Mouse (Mus musculus) erythroblast, embryonic 14.5 days (primary cell): ENCODE results near the gene Epha4. TPM values are rescaled to one million over a fixed set of nuclear protein-coding genes. Genes with fewer than 3 reads are reported as not detected.

Experiments used
- H3K27me3 ChIP-seq: 2 replicates; pipeline ENCODE4 v1.6.1; 2012; ENCODE audit warnings: inconsistent platforms; ENCODE audit not compliant: control insufficient read depth
- H3K36me3 ChIP-seq: 2 replicates; pipeline ENCODE4 v1.6.1; 2012; ENCODE audit warnings: mild to moderate bottlenecking, inconsistent platforms; ENCODE audit not compliant: control insufficient read depth
- H3K4me1 ChIP-seq: 2 replicates; pipeline ENCODE4 v1.6.1; 2012; ENCODE audit warnings: inconsistent platforms; ENCODE audit not compliant: control insufficient read depth
- H3K4me3 ChIP-seq: replicated peaks from 2 replicates; pipeline ENCODE3; 2012; ENCODE audit warnings: moderate library complexity, mild to moderate bottlenecking, inconsistent platforms
- H3K9me3 ChIP-seq: 2 replicates; pipeline ENCODE4 v1.6.1; 2012; ENCODE audit warnings: low read length, inconsistent platforms, mixed read lengths; ENCODE audit not compliant: control insufficient read depth
- GATA1 ChIP-seq: IDR thresholded peaks from 2 replicates; pipeline ENCODE4 v1.6.1; 2012; ENCODE audit warnings: low read length, inconsistent platforms, mixed read lengths
- TAL1 ChIP-seq: IDR thresholded peaks from 3 replicates; pipeline ENCODE4 v1.6.1; 2012; ENCODE audit warnings: low read length, inconsistent platforms, mixed read lengths
- polyA plus RNA-seq: library from polyadenylated mRNA; stranded (reverse); fragments of >175 nt; gene quantifications from 2 replicates; pipeline ENCODE4 v1.2.3, GENCODE M21; 2012

The Epha4 gene
- polyA plus RNA-seq, 1 experiment: not detected

DNA sequence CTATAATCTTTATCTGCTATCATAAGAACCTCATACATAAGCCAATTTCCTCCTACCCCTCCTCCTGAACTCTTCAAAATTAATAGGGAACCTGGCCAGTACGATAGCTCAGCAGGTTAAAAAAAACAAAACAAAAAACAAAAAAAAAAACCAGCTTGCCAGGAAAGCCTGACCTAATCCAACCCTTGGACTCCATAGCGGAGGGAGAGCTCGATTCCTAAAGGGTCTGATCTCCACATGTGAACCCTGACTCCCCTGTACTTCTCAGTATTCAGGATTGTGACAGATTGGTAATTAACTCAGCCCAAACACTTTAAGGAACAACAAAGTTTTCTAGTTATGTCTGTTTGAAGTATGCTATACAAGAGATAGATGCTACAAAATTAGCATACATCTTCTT is 89.7 kb downstream of the Epha4 start:
- TF ChIP-seq TAL1 (no peak), GATA1 (no peak)
- Histone ChIP-seq H3K9me3 (no peaks in the 10 kb centered on the region), H3K4me3 (no peak overlapping the region), H3K27me3 (no peaks in the 10 kb centered on the region), H3K36me3 (no peaks in the 10 kb centered on the region), H3K4me1 (no peaks in the 10 kb centered on the region)

DNA sequence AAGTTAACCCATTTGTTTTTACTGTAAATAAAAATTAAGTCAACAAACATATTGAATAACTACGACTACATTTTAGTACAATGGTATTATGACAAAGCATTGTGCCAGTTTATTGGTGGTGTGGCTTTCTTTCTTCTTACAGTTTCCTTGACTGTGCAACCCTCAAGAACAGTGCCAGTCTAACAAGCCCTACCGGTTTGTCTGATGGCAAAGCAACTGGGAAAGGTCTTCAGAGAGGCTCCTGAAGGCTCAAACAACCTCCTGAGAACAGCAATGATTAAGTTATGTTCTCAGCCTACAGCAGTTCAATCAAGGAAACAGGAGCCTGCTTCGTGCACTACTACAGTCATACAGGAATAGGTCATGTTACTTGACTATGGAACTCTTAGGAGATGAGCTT is 93.8 kb downstream of the Epha4 start:
- Histone ChIP-seq H3K9me3 (no peaks in the 10 kb centered on the region), H3K36me3 (no peaks in the 10 kb centered on the region), H3K27me3 (no peaks in the 10 kb centered on the region), H3K4me3 (no peak overlapping the region), H3K4me1 (no peaks in the 10 kb centered on the region)
- no peak for TF ChIP-seq GATA1
- no peak for TF ChIP-seq TAL1

- TF ChIP-seq GATA1 (no peak), TAL1 (no peak)
- Histone ChIP-seq H3K4me3 (no peak overlapping the region), H3K9me3 (no peaks in the 10 kb centered on the region), H3K27me3 (no peaks in the 10 kb centered on the region), H3K36me3 (no peaks in the 10 kb centered on the region), H3K4me1 (no peaks in the 10 kb centered on the region)
Measured at GRCm38 (mm10) chr1:77420348-77420747, 94.5 kb downstream of the Epha4 start.

GRCm38 (mm10) chr1:77416872-77417271 is 98.0 kb downstream of the Epha4 start:
- Histone ChIP-seq H3K27me3 (no peaks in the 10 kb centered on the region), H3K36me3 (no peaks in the 10 kb centered on the region), H3K9me3 (no peaks in the 10 kb centered on the region), H3K4me1 (no peaks in the 10 kb centered on the region), H3K4me3 (no peak overlapping the region)
- TF ChIP-seq TAL1: no peak
- no peak for TF ChIP-seq GATA1

DNA sequence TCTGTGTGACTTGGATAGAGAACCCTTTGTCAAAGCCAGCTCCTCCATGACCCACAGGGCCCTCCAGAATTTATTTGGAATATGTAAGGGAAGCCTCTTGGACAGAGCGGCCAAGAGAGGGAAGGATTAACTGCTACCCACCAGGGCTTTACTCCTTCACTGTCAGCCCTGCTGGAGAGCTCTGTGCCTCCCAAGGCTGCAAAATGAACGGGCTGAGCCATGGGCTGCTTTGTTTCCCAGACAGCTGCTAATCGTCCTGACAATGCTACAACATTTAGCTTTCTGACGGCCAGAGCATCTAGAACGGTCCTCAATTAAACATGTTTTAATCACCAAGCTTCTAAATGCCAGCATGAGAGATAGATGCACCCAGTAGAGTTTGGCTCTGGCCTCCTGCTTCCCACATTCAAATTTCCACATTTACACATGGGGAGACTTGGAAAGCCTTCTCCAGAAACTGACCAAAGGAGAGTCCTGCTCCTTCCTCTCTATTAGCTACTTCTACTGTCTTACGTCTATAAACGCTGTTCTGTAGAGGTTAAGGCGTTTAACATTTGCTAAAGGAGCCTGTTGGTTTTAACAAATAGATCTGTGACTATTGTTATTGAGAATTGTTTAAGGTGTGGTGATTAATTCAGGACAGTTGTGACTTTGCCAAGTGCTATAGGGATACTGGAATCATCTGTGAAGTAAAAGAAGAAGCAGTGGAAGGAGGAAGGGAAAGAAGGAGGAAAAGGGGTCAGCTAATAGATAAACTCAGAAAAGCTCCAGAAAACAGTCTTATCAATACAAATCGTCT is 101.8 kb downstream of the Epha4 start:
- H3K36me3 ChIP-seq: no peaks in the 10 kb centered on the region
- H3K9me3 ChIP-seq: no peaks in the 10 kb centered on the region
- no peak overlapping the region for H3K4me3 ChIP-seq
- no peaks in the 10 kb centered on the region for H3K27me3 ChIP-seq
- TF ChIP-seq TAL1: no peak
- no peak for TF ChIP-seq GATA1
- no peaks in the 10 kb centered on the region for H3K4me1 ChIP-seq

- Histone ChIP-seq H3K36me3 (no peaks in the 10 kb centered on the region), H3K27me3 (no peaks in the 10 kb centered on the region), H3K4me3 (no peak overlapping the region), H3K4me1 (no peaks in the 10 kb centered on the region), H3K9me3 (no peaks in the 10 kb centered on the region)
- TF ChIP-seq GATA1 (no peak), TAL1 (no peak)
Measured at GRCm38 (mm10) chr1:77412285-77412684, 102.6 kb downstream of the Epha4 start.

GRCm38 (mm10) chr1:77411222-77411621 is 103.7 kb downstream of the Epha4 start:
- H3K27me3 ChIP-seq: no peaks in the 10 kb centered on the region
- no peaks in the 10 kb centered on the region for H3K36me3 ChIP-seq
- TF ChIP-seq GATA1: no peak
- no peak for TF ChIP-seq TAL1
- no peak overlapping the region for H3K4me3 ChIP-seq
- H3K4me1 ChIP-seq: no peaks in the 10 kb centered on the region
- H3K9me3 ChIP-seq: no peaks in the 10 kb centered on the region

DNA sequence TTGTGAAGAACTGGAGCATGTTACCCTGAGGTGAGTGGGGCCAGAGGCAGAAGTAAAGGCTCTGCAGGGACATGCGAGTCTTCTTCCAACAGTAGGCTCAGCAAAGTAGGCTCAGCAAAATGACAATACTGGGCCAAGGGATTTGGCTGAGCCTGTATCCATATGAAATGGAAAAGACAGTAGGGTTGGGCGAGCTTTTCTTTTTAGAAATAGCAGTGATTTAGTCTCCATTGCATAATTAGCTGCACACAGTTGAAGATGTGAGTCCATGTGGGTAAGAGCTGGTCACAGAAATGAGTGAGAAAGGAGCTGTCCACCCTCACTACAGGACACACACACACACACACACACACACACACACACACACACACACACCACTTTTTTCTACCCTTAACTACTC is 104.2 kb downstream of the Epha4 start:
- H3K36me3 ChIP-seq: no peaks in the 10 kb centered on the region
- TF ChIP-seq TAL1 (no peak), GATA1 (no peak)
- no peaks in the 10 kb centered on the region for H3K27me3 ChIP-seq
- no peak overlapping the region for H3K4me3 ChIP-seq
- no peaks in the 10 kb centered on the region for H3K4me1 ChIP-seq
- H3K9me3 ChIP-seq: no peaks in the 10 kb centered on the region

- TF ChIP-seq GATA1 (no peak), TAL1 (no peak)
- Histone ChIP-seq H3K4me3 (no peak overlapping the region), H3K27me3 (no peaks in the 10 kb centered on the region), H3K9me3 (no peaks in the 10 kb centered on the region), H3K4me1 (no peaks in the 10 kb centered on the region), H3K36me3 (no peaks in the 10 kb centered on the region)
Measured at GRCm38 (mm10) chr1:77410153-77410552, 104.7 kb downstream of the Epha4 start.

DNA sequence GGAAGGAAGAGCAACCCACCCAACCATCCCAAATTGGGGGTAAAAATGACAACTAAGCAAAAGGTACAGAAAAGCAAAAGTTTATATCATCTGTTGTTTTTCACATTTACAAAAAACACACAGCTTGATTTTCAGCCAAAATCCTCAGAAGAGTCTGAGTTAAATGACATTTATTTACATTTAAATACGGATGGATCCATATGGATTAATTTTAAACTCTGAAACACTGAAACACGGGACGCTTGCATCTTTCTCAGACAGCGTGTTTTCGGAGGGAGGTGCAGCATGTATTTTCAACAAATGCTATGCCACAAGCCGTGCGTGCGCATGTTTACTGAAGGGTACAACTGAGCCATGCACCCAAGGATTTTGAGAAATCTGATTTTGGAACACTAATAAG is 105.4 kb downstream of the Epha4 start:
- Histone ChIP-seq H3K4me3 (no peak overlapping the region), H3K4me1 (no peaks in the 10 kb centered on the region), H3K9me3 (no peaks in the 10 kb centered on the region), H3K27me3 (no peaks in the 10 kb centered on the region), H3K36me3 (no peaks in the 10 kb centered on the region)
- no peak for TF ChIP-seq TAL1
- TF ChIP-seq GATA1: no peak
